Mouse (Mus musculus) macrophage (primary cell): Measurements from ENCODE around the gene Rgs3. TPM values are rescaled to one million over a fixed set of nuclear protein-coding genes. Genes with fewer than 3 reads are reported as not detected.

ENCODE experiments used
- H3K27ac ChIP-seq: fragments of 350-480 bp; formaldehyde crosslinking; 2 replicates; pipeline ENCODE4 v1.9.0; 2021
- H3K36me3 ChIP-seq: fragments of 350-480 bp; formaldehyde crosslinking; 2 replicates; pipeline ENCODE4 v1.9.0; 2021; ENCODE audit errors: inconsistent target
- H3K4me3 ChIP-seq: fragments of 350-480 bp; formaldehyde crosslinking; 2 replicates; pipeline ENCODE4 v1.9.0; 2021; ENCODE audit errors: inconsistent target
- H3K79me2 ChIP-seq: fragments of 350-480 bp; formaldehyde crosslinking; 2 replicates; pipeline ENCODE4 v1.9.0; 2021; ENCODE audit errors: inconsistent target
- WGBS: methylation state at CpG from one replicate; pipeline ENCODE4 v1.1.7; 2026; ENCODE audit warnings: inconsistent platforms; ENCODE audit not compliant: missing documents; 5-methylcytosine and 5-hydroxymethylcytosine counted together
- polyA plus RNA-seq: library from polyadenylated mRNA; stranded (reverse); fragments of 250-400 nt; gene quantifications from 3 replicates; pipeline ENCODE4 v1.2.4, GENCODE M21; 2018; ENCODE audit warnings: inconsistent platforms

The Rgs3 gene
- polyA plus RNA-seq, 1 experiment from 2014 or later: 17.4 TPM

DNA sequence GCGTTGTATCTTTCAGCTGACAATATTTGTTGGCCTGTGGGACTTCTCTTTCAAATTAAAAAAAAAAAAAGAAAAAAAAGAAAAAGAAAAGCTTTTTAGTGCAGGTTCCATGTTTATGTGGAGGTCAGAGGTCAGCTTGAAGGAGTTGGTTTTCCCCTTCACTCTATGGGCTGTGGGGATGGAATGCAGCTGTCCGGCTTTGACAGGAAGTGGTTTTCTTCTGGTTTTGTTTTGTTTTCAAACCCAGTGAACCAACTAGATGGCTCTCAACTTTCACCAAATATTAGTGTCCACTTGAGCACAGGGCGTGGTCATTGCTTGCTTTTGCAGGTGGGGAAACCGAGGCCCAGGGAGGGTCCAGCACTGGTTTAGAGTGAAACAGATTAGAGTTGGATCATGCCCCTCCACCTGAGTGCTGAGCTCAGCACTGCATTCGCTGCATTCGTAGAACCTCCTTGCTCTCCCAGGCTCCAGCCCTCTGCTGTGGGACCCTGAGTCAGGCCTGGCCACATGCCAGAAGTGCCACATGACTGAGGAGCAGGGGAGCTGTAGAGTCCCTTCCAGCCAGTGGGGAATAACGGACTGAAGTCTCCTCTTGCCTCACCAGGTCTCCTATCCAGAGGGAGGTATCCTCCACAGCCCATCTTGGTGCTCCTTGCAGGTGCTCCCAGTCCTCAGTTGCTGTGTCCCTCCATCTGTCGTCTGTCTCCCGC lies 178.5 kb downstream of the Rgs3 start:
- peak overlapping the region; percentile 56 for H3K27ac ChIP-seq
- H3K36me3 ChIP-seq: no peaks in the 10 kb centered on the region
- 43% methylated on average over 9 of the region's 9 CpGs for WGBS
- no peak overlapping the region for H3K4me3 ChIP-seq
- no peaks in the 10 kb centered on the region for H3K79me2 ChIP-seq

GRCm38 (mm10) chr4:62738996-62739395 lies 179.3 kb downstream of the Rgs3 start:
- Histone ChIP-seq H3K36me3 (no peaks in the 10 kb centered on the region), H3K27ac (peak overlapping the region; percentile 56; the same call in 1 of the 2 replicates), H3K79me2 (no peaks in the 10 kb centered on the region), H3K4me3 (no peak overlapping the region)
- 76% methylated on average over 3 of the region's 3 CpGs for WGBS

- 96% methylated on average over 4 of the region's 4 CpGs for WGBS
- H3K27ac ChIP-seq: no peak overlapping the region
- no peak overlapping the region for H3K4me3 ChIP-seq
- no peaks in the 10 kb centered on the region for H3K36me3 ChIP-seq
- no peaks in the 10 kb centered on the region for H3K79me2 ChIP-seq
These were observed 179.9 kb downstream of the Rgs3 start for GRCm38 (mm10) chr4:62739591-62739990.

GRCm38 (mm10) chr4:62740282-62741054 lies 180.8 kb downstream of the Rgs3 start:
- 95% methylated on average over 6 of the region's 6 CpGs for WGBS
- Histone ChIP-seq H3K79me2 (no peaks in the 10 kb centered on the region), H3K27ac (no peak overlapping the region), H3K4me3 (no peak overlapping the region), H3K36me3 (no peaks in the 10 kb centered on the region)

GRCm38 (mm10) chr4:62741055-62741453 lies 181.4 kb downstream of the Rgs3 start:
- Histone ChIP-seq H3K36me3 (no peaks in the 10 kb centered on the region), H3K4me3 (no peak overlapping the region), H3K79me2 (no peaks in the 10 kb centered on the region), H3K27ac (no peak overlapping the region)
- 99% methylated on average over 5 of the region's 5 CpGs for WGBS

- 85% methylated on average over 3 of the region's 3 CpGs for WGBS
- Histone ChIP-seq H3K79me2 (no peaks in the 10 kb centered on the region), H3K36me3 (no peaks in the 10 kb centered on the region), H3K4me3 (no peak overlapping the region), H3K27ac (no peak overlapping the region)
These were observed 182.0 kb downstream of the Rgs3 start for GRCm38 (mm10) chr4:62741601-62742000.

DNA sequence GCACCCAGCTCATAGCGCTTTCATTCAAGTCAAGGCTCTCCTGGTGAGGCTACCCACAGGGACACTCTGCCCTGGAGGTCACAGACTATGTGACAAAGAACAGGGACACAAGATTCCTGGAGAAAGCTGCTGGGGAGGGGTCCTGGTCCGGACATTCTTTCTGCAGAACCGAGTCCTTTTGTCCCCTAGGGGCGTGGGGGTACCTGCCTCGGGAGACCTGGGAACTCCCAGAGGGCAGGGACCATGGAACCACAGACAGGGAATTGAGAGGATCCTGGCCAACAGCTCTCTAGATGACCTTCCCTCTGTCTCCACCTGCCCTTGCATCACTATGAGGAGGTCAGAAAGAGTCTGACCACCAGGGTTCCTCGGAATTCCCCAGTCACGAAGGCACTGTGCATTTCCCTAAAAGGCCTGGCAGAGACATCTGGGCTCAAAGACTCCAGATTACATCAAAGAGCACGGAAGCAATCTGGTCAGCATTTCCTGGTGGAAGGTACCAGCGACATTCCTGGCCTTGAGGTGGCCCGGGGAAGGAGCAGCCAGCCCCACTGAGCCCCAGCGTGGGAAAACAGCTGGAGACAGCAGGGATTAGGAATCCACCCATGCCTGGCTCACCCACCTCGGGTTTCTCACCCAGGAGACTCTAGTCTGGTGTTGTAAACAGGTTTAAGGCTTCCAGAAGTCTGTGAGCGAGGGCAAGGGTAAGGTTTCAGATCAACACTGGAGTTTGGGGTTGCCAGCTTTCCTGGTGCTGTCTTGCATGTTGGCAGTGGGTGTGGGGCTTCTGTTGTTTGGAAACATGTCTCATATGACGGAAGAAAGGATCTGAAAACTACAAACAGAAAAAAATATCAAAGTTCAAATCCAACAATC lies 183.5 kb downstream of the Rgs3 start:
- no peak overlapping the region for H3K4me3 ChIP-seq
- H3K27ac ChIP-seq: no peak overlapping the region
- no peaks in the 10 kb centered on the region for H3K79me2 ChIP-seq
- 81% methylated on average over 14 of the region's 14 CpGs for WGBS
- H3K36me3 ChIP-seq: no peaks in the 10 kb centered on the region

GRCm38 (mm10) chr4:62744534-62744956 lies 184.9 kb downstream of the Rgs3 start:
- H3K27ac ChIP-seq: no peak overlapping the region
- WGBS: 85% methylated on average over 10 of the region's 10 CpGs
- H3K79me2 ChIP-seq: no peaks in the 10 kb centered on the region
- H3K36me3 ChIP-seq: no peaks in the 10 kb centered on the region
- no peak overlapping the region for H3K4me3 ChIP-seq

GRCm38 (mm10) chr4:62744985-62745638 lies 185.5 kb downstream of the Rgs3 start:
- no peak overlapping the region for H3K4me3 ChIP-seq
- no peaks in the 10 kb centered on the region for H3K79me2 ChIP-seq
- no peaks in the 10 kb centered on the region for H3K36me3 ChIP-seq
- WGBS: 80% methylated on average over 1 of the region's 1 CpGs
- H3K27ac ChIP-seq: no peak overlapping the region

Other genes starting within 250 kb of the Rgs3 start
- 137 to 171 TPM (median 154 TPM) in 3 replicates for gene Fkbp15, start 199.3 kb upstream of the Rgs3 start, polyA plus RNA-seq
- gene Slc31a1, start 199.1 kb upstream of the Rgs3 start, polyA plus RNA-seq: 73.8 to 99.5 TPM (median 84.1 TPM) in 3 replicates
- 50.7 to 54.2 TPM (median 53.2 TPM) in 3 replicates for gene Cdc26, start 151.2 kb upstream of the Rgs3 start, polyA plus RNA-seq
- gene Prpf4, start 151.1 kb upstream of the Rgs3 start, polyA plus RNA-seq: 6.8 to 12.3 TPM (median 10.3 TPM) in 3 replicates
- not detected in 3 replicates for gene Rnf183, start 124.6 kb upstream of the Rgs3 start, polyA plus RNA-seq
- gene Wdr31, start 89.0 kb upstream of the Rgs3 start, polyA plus RNA-seq: 0.09 TPM in 1 of 3 replicates, not detected in the others
- gene Bspry, start 79.8 kb upstream of the Rgs3 start, polyA plus RNA-seq: 0.13 to 0.17 TPM in 2 of 3 replicates, not detected in the other
- gene Hdhd3, start 56.4 kb upstream of the Rgs3 start, polyA plus RNA-seq: 1.3 to 3.1 TPM (median 1.4 TPM) in 3 replicates
- gene Alad, start 39.9 kb upstream of the Rgs3 start, polyA plus RNA-seq: 5.7 to 18.2 TPM (median 8.2 TPM) in 3 replicates
- 25.5 to 44.3 TPM (median 40.8 TPM) in 3 replicates for gene Pole3, start 34.8 kb upstream of the Rgs3 start, polyA plus RNA-seq
- gene 4933430I17Rik, start 34.5 kb upstream of the Rgs3 start, polyA plus RNA-seq: 0.87 to 3.3 TPM (median 2.3 TPM) in 3 replicates